Mouse (Mus musculus): Measurements from ENCODE around the gene Ino80b. TPM values are rescaled to one million over a fixed set of nuclear protein-coding genes. Genes with fewer than 3 reads are reported as not detected.

Gene Ino80b
- total and polyA plus RNA-seq, 2 experiments from 2014 or later = 14.8 to 31.0 TPM

GRCm38 (mm10) chr6:83155552-83156238 lies 30.5 kb upstream of the Ino80b start:
- DNase-seq (ENCODE audit: low spot score) = peak; percentile 52
- Histone ChIP-seq H3K27me3 (ENCODE audit: insufficient read depth, low read length) (peaks cover 5% of the 10 kb centered on the region; the same call in 1 of the 2 replicates), H3K9me3 (ENCODE audit: low read length) (no peaks in the 10 kb centered on the region), H3K36me3 (ENCODE audit: insufficient read depth, low read length) (no peaks in the 10 kb centered on the region), H3K4me3 (ENCODE audit: low read length) (peak overlapping the region; percentile 50), H3K9ac (replicated peaks; ENCODE audit: low read length) (peak overlapping the region; percentile 46), H3K4me1 (ENCODE audit: insufficient read depth, low read length) (no peaks in the 10 kb centered on the region), H3K27ac (peak overlapping the region; percentile 38; the same call in 1 of the 2 replicates), H3K4me2 (ENCODE audit: low read depth, low read length) (peak overlapping the region; percentile 79)
- 8% methylated on average over 23 of the region's 23 CpGs for whole genome bisulfite sequencing
- ATAC-seq = peak; percentile 38
- no peak for TF ChIP-seq CTCF (IDR thresholded peaks at IDR 0.05; ENCODE audit: low read depth)

- WGBS = 79% methylated on average over 5 of the region's 5 CpGs
- H3K36me3 ChIP-seq (ENCODE audit: insufficient read depth, low read length) = 0 out of 2 replicates have a peak, but pooled peaks cover 4% of the 10 kb centered on the region
- no peak overlapping the region for H3K4me3 ChIP-seq (ENCODE audit: low read length)
- H3K27ac ChIP-seq = no peak overlapping the region
- H3K9me3 ChIP-seq (ENCODE audit: low read length) = no peaks in the 10 kb centered on the region
- no peaks in the 10 kb centered on the region for H3K4me1 ChIP-seq (ENCODE audit: insufficient read depth, low read length)
- DNase-seq (ENCODE audit: low spot score) = no peak
- no peak overlapping the region for H3K9ac ChIP-seq (replicated peaks; ENCODE audit: low read length)
- no peak for TF ChIP-seq CTCF (IDR thresholded peaks at IDR 0.05; ENCODE audit: low read depth)
- H3K27me3 ChIP-seq (ENCODE audit: insufficient read depth, low read length) = no peaks in the 10 kb centered on the region
- no peak for ATAC-seq
- H3K4me2 ChIP-seq (ENCODE audit: low read depth, low read length) = no peak overlapping the region
Observed at GRCm38 (mm10) chr6:83153485-83153884, 28.3 kb upstream of the Ino80b start.

- DNase-seq (ENCODE audit: low spot score) (no peak), ATAC-seq (no peak)
- H3K4me3 ChIP-seq (ENCODE audit: low read length) = no peak overlapping the region
- H3K9me3 ChIP-seq (ENCODE audit: low read length) = no peaks in the 10 kb centered on the region
- H3K4me2 ChIP-seq (ENCODE audit: low read depth, low read length) = no peak overlapping the region
- no peaks in the 10 kb centered on the region for H3K27me3 ChIP-seq (ENCODE audit: insufficient read depth, low read length)
- WGBS = 86% methylated on average over 12 of the region's 12 CpGs
- 0 out of 2 replicates have a peak, but pooled peaks cover 4% of the 10 kb centered on the region for H3K36me3 ChIP-seq (ENCODE audit: insufficient read depth, low read length)
- H3K9ac ChIP-seq (replicated peaks; ENCODE audit: low read length) = no peak overlapping the region
- no peak for TF ChIP-seq CTCF (IDR thresholded peaks at IDR 0.05; ENCODE audit: low read depth)
- no peak overlapping the region for H3K27ac ChIP-seq
- H3K4me1 ChIP-seq (ENCODE audit: insufficient read depth, low read length) = no peaks in the 10 kb centered on the region
Observed at GRCm38 (mm10) chr6:83153038-83153437, 27.8 kb upstream of the Ino80b start.

- H3K4me1 ChIP-seq (ENCODE audit: insufficient read depth, low read length) = no peaks in the 10 kb centered on the region
Observed at GRCm38 (mm10) chr6:83151721-83152120, 26.5 kb upstream of the Ino80b start.

GRCm38 (mm10) chr6:83147280-83147679 lies 22.0 kb upstream of the Ino80b start:
- no peak overlapping the region for H3K9ac ChIP-seq (replicated peaks; ENCODE audit: low read length)
- 66% methylated on average over 7 of the region's 7 CpGs for WGBS
- H3K36me3 ChIP-seq (ENCODE audit: insufficient read depth, low read length) = 0 out of 2 replicates have a peak, but pooled peaks cover 4% of the 10 kb centered on the region
- no peak for ATAC-seq
- DNase-seq (ENCODE audit: low spot score) = no peak
- H3K4me1 ChIP-seq (ENCODE audit: insufficient read depth, low read length) = 0 out of 2 replicates have a peak, but pooled peaks cover 3% of the 10 kb centered on the region
- H3K4me3 ChIP-seq (ENCODE audit: low read length) = no peak overlapping the region
- no peak overlapping the region for H3K27ac ChIP-seq
- H3K27me3 ChIP-seq (ENCODE audit: insufficient read depth, low read length) = no peaks in the 10 kb centered on the region
- H3K9me3 ChIP-seq (ENCODE audit: low read length) = no peaks in the 10 kb centered on the region
- no peak for TF ChIP-seq CTCF (IDR thresholded peaks at IDR 0.05; ENCODE audit: low read depth)
- no peak overlapping the region for H3K4me2 ChIP-seq (ENCODE audit: low read depth, low read length)

More at GRCm38 (mm10) chr6:83151721-83152120, 26.5 kb upstream of the Ino80b start:
- 25% methylated on average over 8 of the region's 8 CpGs for WGBS
- Histone ChIP-seq H3K36me3 (ENCODE audit: insufficient read depth, low read length) (0 out of 2 replicates have a peak, but pooled peaks cover 4% of the 10 kb centered on the region), H3K27ac (no peak overlapping the region), H3K9me3 (ENCODE audit: low read length) (no peaks in the 10 kb centered on the region), H3K27me3 (ENCODE audit: insufficient read depth, low read length) (no peaks in the 10 kb centered on the region), H3K4me2 (ENCODE audit: low read depth, low read length) (no peak overlapping the region), H3K9ac (replicated peaks; ENCODE audit: low read length) (no peak overlapping the region), H3K4me3 (ENCODE audit: low read length) (no peak overlapping the region)
- DNase-seq (ENCODE audit: low spot score) (no peak), ATAC-seq (no peak)
- TF ChIP-seq CTCF (IDR thresholded peaks at IDR 0.05; ENCODE audit: low read depth) = no peak

GRCm38 (mm10) chr6:83145805-83146204 lies 20.6 kb upstream of the Ino80b start:
- H3K9ac ChIP-seq (replicated peaks; ENCODE audit: low read length) = no peak overlapping the region
- H3K9me3 ChIP-seq (ENCODE audit: low read length) = no peaks in the 10 kb centered on the region
- TF ChIP-seq CTCF (IDR thresholded peaks at IDR 0.05; ENCODE audit: low read depth) = no peak
- H3K4me3 ChIP-seq (ENCODE audit: low read length) = no peak overlapping the region
- H3K27ac ChIP-seq = no peak overlapping the region
- DNase-seq (ENCODE audit: low spot score) (no peak), ATAC-seq (no peak)
- 74% methylated on average over 9 of the region's 9 CpGs for WGBS
- no peaks in the 10 kb centered on the region for H3K27me3 ChIP-seq (ENCODE audit: insufficient read depth, low read length)
- 0 out of 2 replicates have a peak, but pooled peaks cover 4% of the 10 kb centered on the region for H3K36me3 ChIP-seq (ENCODE audit: insufficient read depth, low read length)
- H3K4me1 ChIP-seq (ENCODE audit: insufficient read depth, low read length) = peaks cover 9% of the 10 kb centered on the region; the same call in 1 of the 2 replicates
- H3K4me2 ChIP-seq (ENCODE audit: low read depth, low read length) = no peak overlapping the region

- no peak overlapping the region for H3K4me3 ChIP-seq (ENCODE audit: low read length)
- H3K4me2 ChIP-seq (ENCODE audit: low read depth, low read length) = no peak overlapping the region
- DNase-seq (ENCODE audit: low spot score) (no peak), ATAC-seq (no peak)
- TF ChIP-seq CTCF (IDR thresholded peaks at IDR 0.05; ENCODE audit: low read depth) = 0 out of 2 replicates have a peak, but pooled peaks have one; percentile 4
- no peaks in the 10 kb centered on the region for H3K27me3 ChIP-seq (ENCODE audit: insufficient read depth, low read length)
- H3K36me3 ChIP-seq (ENCODE audit: insufficient read depth, low read length) = 0 out of 2 replicates have a peak, but pooled peaks cover 4% of the 10 kb centered on the region
- H3K27ac ChIP-seq = no peak overlapping the region
- H3K9me3 ChIP-seq (ENCODE audit: low read length) = no peaks in the 10 kb centered on the region
- no peak overlapping the region for H3K9ac ChIP-seq (replicated peaks; ENCODE audit: low read length)
- H3K4me1 ChIP-seq (ENCODE audit: insufficient read depth, low read length) = peaks cover 9% of the 10 kb centered on the region; the same call in 1 of the 2 replicates
- 80% methylated on average over 2 of the region's 2 CpGs for WGBS
Observed at GRCm38 (mm10) chr6:83145209-83145608, 20.0 kb upstream of the Ino80b start.
